Mouse (Mus musculus) embryonic fibroblast, embryonic 13.5 days (primary cell): ENCODE measurements around the gene Trim67. TPM values are rescaled to one million over a fixed set of nuclear protein-coding genes. Genes with fewer than 3 reads are reported as not detected.

Experiments
- H3K27ac ChIP-seq: 2 replicates; pipeline ENCODE4 v1.5.1; 2012; ENCODE audit warnings: low read length, control low read depth, inconsistent platforms; ENCODE audit not compliant: insufficient read depth
- H3K4me1 ChIP-seq: 2 replicates; pipeline ENCODE4 v1.6.1; 2011; ENCODE audit warnings: low read length; ENCODE audit not compliant: control insufficient read depth, insufficient read depth
- H3K4me3 ChIP-seq: 2 replicates; pipeline ENCODE4 v1.5.1; 2011; ENCODE audit warnings: mild to moderate bottlenecking, control low read depth, low read length; ENCODE audit not compliant: insufficient read depth
- CTCF ChIP-seq: IDR thresholded peaks from 2 replicates; pipeline ENCODE4 v1.5.1; 2011; ENCODE audit warnings: mild to moderate bottlenecking, control low read depth, low read length, moderate library complexity, borderline replicate concordance; ENCODE audit not compliant: insufficient read depth
- POLR2A ChIP-seq: IDR thresholded peaks from 2 replicates; pipeline ENCODE4 v1.6.1; 2011; ENCODE audit warnings: low read depth, mild to moderate bottlenecking, control low read depth, low read length, moderate library complexity
- polyA plus RNA-seq: library from polyadenylated mRNA; stranded (reverse); fragments of >200 nt; gene quantifications from 2 replicates; pipeline ENCODE4 v1.2.4, GENCODE M21; 2011; ENCODE audit warnings: low read depth; ENCODE audit not compliant: missing spikeins, insufficient read length

Gene Trim67
- polyA plus RNA-seq, 1 experiment: not detected

- H3K27ac ChIP-seq: no peak overlapping the region
- TF ChIP-seq POLR2A (no peak), CTCF (no peak)
- no peaks in the 10 kb centered on the region for H3K4me1 ChIP-seq
- H3K4me3 ChIP-seq: no peak overlapping the region
Observed at GRCm38 (mm10) chr8:124845131-124845530, 52.2 kb downstream of the Trim67 start.

- TF ChIP-seq CTCF (no peak), POLR2A (no peak)
- Histone ChIP-seq H3K4me1 (no peaks in the 10 kb centered on the region), H3K4me3 (no peak overlapping the region), H3K27ac (no peak overlapping the region)
Observed at GRCm38 (mm10) chr8:124845573-124845972, 52.7 kb downstream of the Trim67 start.

GRCm38 (mm10) chr8:124853511-124853910 is 60.6 kb downstream of the Trim67 start:
- H3K27ac ChIP-seq: no peak overlapping the region

GRCm38 (mm10) chr8:124859466-124859865 is 66.6 kb downstream of the Trim67 start:
- Histone ChIP-seq H3K4me1 (no peaks in the 10 kb centered on the region), H3K4me3 (no peak overlapping the region), H3K27ac (no peak overlapping the region)
- peak; percentile 42; the same call in 1 of the 2 replicates for TF ChIP-seq CTCF
- no peak for TF ChIP-seq POLR2A

More at GRCm38 (mm10) chr8:124853511-124853910, 60.6 kb downstream of the Trim67 start:
- no peak overlapping the region for H3K4me3 ChIP-seq
- TF ChIP-seq CTCF (no peak), POLR2A (no peak)
- H3K4me1 ChIP-seq: no peaks in the 10 kb centered on the region

GRCm38 (mm10) chr8:124860188-124860587 is 67.3 kb downstream of the Trim67 start:
- Histone ChIP-seq H3K27ac (no peak overlapping the region), H3K4me1 (no peaks in the 10 kb centered on the region), H3K4me3 (no peak overlapping the region)
- TF ChIP-seq CTCF (no peak), POLR2A (no peak)

- Histone ChIP-seq H3K4me3 (peak within 1 kb of the TSS; percentile 89), H3K4me1 (no peaks in the 10 kb centered on the region; the same call in 1 of the 2 replicates), H3K27ac (peak within 1 kb of the TSS; percentile 38; the same call in 1 of the 2 replicates)
- TF ChIP-seq CTCF: no peak
- TF ChIP-seq POLR2A: peak; percentile 95
Observed at GRCm38 (mm10) chr8:124862321-124863162, 69.7 kb downstream of the Trim67 start, which contains the start of the genes Gnpat and 2810004N23Rik. Gene Gnpat, plus strand, starts transcription at chr8:124863033. Gene 2810004N23Rik, minus strand, starts transcription at chr8:124863120.

GRCm38 (mm10) chr8:124863163-124863677 is 70.3 kb downstream of the Trim67 start:
- H3K27ac ChIP-seq: peak overlapping the region; percentile 32; the same call in 1 of the 2 replicates
- no peaks in the 10 kb centered on the region; the same call in 1 of the 2 replicates for H3K4me1 ChIP-seq
- no peak for TF ChIP-seq POLR2A
- TF ChIP-seq CTCF: no peak
- H3K4me3 ChIP-seq: peak overlapping the region; percentile 89

- H3K4me3 ChIP-seq: peak overlapping the region; percentile 89
- no peaks in the 10 kb centered on the region; the same call in 1 of the 2 replicates for H3K4me1 ChIP-seq
- TF ChIP-seq CTCF (no peak), POLR2A (no peak)
- no peak overlapping the region for H3K27ac ChIP-seq
Observed at GRCm38 (mm10) chr8:124863729-124864128, 70.8 kb downstream of the Trim67 start.

- no peak overlapping the region for H3K27ac ChIP-seq
- H3K4me3 ChIP-seq: no peak overlapping the region
- H3K4me1 ChIP-seq: no peaks in the 10 kb centered on the region; the same call in 1 of the 2 replicates
- TF ChIP-seq POLR2A: no peak
- no peak for TF ChIP-seq CTCF
Observed at GRCm38 (mm10) chr8:124866669-124867068, 73.8 kb downstream of the Trim67 start.

GRCm38 (mm10) chr8:124867126-124867525 is 74.2 kb downstream of the Trim67 start:
- Histone ChIP-seq H3K4me3 (no peak overlapping the region), H3K27ac (no peak overlapping the region), H3K4me1 (no peaks in the 10 kb centered on the region; the same call in 1 of the 2 replicates)
- TF ChIP-seq POLR2A: no peak
- no peak for TF ChIP-seq CTCF
